Mouse (Mus musculus) kidney, adult 11 months (tissue): ENCODE data around the gene Fryl.
A peak's percentile ranks its signal among the peaks of the same experiment; 100 is the strongest.

Source experiments
- DNase-seq: peaks from one replicate; pipeline ENCODE4 v3.0.0; 2022

Gene Fryl

GRCm38 (mm10) chr5:73256352-73257065 lies at the start of gene Fryl:
Gene Fryl (minus strand): TSS chr5:73256619.
- peak; percentile 98 for DNase-seq

- no peak for DNase-seq
Measured at GRCm38 (mm10) chr5:73304507-73304906, 48.1 kb upstream of the Fryl start.

- DNase-seq = no peak
Measured at GRCm38 (mm10) chr5:73301601-73302307, 45.3 kb upstream of the Fryl start.

DNA sequence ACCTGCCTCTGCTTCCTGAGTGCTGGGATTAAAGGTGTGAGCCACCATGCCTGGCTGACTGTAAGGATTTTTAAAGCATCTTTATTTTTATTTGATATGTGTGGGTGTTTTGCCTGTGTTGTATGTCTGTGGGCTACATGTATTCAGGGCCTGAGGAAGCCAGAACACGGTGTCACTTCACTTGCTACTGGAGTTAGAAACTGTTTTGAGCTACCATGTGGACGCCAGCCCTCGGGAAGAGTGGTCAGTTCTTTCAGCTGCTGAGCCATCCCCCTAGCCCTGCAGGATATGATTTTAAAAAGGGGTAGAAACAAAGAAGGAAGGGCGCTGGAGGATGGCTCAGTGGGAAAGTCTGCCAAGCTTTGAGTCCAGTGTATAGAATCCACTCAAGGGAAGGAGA lies 39.5 kb upstream of the Fryl start:
- DNase-seq = no peak

- no peak for DNase-seq
Measured at GRCm38 (mm10) chr5:73295016-73295415, 38.6 kb upstream of the Fryl start.

GRCm38 (mm10) chr5:73293458-73293827 lies 37.0 kb upstream of the Fryl start:
- DNase-seq = no peak

DNA sequence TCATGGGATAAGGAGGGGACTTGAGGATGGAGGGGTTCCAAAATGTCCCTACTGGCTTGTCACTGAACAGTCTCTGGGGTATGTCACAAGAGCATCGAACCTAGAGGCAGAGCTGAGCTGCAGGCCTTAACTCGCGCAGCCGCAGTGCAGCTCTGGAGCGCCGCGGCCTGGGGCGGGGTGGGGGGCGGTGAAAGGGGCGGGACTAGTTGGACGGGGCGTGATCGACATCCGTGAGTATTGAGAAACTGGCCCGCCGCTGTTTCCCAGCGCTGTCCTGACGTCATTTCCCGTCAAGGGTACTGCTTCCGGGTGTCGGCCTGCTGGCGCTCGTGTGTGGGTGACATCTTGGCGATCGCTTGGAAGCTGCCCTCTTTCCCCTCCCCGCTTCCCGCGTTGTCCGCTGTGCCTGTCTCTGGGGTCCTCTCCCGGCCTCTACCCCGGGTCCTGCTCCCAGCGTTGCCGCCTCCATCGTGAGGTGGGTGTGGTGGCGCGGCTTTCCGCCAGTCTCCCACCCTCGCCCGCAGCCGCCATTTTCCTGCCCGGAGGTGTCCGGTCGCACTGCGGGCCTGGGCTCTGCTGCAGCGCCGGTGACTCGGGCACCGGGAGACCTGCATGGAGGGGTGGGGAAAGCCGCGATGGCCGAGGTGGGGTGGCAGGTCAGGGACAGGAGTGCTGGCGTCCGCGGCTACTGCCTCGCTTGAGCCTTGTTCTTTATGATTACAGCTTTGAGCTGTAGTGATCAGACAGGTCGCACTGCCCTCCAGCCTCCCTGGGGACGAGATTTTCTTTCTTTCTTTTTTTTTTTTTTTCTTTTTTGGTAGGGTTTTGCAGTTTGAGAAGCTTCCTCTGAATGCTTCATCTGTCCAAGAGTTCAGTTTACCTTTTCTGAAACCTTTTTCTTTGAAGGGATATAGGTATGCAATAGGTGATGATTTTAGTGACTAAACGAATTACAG lies 36.4 kb upstream of the Fryl start, which contains the start of gene Ociad1:
Gene Ociad1, plus strand, starts transcription at position 283 of the 956 bp plus-strand sequence.
- DNase-seq = peak; percentile 95

DNA sequence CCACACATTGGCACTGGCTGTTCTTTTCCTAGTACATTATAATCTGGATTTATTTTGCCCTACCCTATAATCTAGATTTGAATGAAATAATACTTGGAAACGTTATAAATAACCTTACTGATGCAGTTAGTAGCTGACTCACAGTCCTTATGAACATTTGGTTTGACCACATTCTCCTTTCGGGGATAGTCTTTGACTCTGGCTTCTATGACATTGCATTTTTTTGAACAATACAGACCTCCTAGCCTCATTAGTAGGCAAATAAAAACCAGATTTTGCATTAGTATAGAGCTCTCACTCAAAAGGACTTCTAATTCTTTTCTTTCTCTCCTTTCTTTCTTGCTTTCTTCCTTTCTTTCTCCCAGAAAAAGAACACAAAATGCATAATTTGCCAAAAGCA lies 33.5 kb upstream of the Fryl start:
- no peak for DNase-seq

DNA sequence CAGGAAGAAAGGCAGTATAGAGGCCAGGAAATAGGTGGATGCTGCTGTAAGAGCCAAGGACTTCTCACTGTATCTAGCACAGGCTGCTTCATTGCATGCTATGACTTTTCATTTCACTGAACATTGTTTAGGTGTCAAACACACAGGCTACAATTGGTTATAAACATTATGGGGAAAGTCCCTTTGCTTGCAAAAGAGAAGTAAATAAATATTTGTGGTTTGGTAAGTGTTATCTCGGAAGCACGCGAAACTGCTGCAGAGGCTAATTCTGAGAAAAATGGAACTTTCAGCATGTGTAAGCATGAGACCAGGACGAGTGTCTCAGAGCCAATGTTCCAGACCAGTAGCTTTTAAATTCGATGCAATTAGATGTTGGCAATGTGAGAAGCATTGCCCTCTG lies 30.2 kb upstream of the Fryl start:
- no peak for DNase-seq

DNA sequence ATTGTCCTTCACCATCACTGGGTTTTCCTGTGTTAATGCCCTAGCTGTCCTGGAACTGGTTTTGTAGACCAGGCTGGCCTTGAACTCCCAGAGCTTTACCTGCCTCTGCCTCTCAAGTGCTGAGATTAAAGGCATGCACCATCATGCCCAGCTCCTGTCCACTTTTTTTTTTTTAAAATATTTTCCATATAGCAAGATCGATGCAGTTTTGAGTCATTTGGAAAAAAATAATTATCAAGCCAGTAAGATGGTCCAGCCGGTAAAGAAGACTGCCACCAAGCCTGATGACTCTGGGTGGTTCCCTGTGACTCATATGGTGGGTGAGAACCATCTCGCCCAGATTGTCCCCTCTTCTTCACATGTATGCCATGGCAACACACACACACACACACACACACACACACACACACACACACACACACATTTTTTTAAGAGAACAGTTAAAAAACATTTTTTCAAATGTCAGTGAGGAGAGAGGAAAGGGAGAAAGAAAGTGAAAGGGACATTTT lies 29.1 kb upstream of the Fryl start:
- DNase-seq = no peak

DNA sequence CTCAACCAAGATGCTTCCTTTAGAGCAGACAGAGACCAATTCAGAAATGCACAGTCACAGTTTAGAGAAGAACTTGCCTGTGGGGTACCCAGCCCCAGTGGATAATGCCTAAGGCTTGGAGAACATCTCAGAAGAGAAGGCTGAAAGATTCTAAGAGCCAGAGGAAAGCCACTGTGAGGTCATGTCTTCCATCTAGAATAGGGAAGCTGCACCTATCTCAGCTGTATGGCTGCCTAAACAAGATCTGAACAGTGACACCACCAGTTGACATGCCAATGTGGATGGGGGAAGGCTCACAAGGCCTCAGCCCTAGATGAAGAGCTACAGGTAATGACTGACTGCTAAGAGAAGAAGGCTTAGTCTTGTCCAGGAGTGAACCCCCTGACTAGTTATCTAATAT lies 27.6 kb upstream of the Fryl start:
- DNase-seq = no peak

DNA sequence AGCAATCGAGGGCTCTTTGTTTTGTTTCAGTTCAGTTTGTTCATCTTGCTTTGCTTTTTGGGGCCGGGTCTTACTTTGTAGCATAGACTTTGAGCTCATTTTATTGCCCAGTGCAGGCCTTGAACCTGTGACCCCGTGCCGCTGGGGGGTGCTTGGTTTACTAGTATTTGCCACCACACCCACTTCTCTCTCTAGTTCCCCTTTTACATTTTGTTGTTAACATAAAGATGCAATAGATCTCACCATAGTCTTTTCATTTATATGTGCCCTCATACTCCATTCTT lies 24.1 kb upstream of the Fryl start:
- DNase-seq = no peak

GRCm38 (mm10) chr5:73279732-73280566 lies 23.5 kb upstream of the Fryl start:
- DNase-seq = no peak

- no peak for DNase-seq
Measured at GRCm38 (mm10) chr5:73279190-73279589, 22.8 kb upstream of the Fryl start.

DNA sequence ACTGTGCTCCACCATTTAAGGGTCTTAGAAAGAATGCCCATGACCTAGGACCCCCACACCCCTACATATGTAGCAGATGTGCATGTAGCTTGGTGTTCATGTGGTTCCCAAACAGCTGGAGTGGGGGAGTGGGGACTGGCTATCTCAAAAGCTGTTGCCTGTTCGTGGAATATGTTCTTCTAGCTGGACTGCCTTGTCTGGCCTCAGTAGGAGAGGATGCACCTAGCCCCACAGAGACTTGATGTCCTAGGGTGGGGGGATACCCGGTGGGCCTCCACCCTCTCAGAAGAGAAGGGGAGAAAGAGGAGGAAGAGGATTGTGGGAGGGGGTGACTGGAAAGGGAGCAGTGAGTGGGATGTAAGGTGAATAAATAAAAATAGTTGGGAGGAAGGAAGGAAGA lies 18.5 kb upstream of the Fryl start:
- no peak for DNase-seq

GRCm38 (mm10) chr5:73273171-73273570 lies 16.8 kb upstream of the Fryl start:
- no peak for DNase-seq

DNA sequence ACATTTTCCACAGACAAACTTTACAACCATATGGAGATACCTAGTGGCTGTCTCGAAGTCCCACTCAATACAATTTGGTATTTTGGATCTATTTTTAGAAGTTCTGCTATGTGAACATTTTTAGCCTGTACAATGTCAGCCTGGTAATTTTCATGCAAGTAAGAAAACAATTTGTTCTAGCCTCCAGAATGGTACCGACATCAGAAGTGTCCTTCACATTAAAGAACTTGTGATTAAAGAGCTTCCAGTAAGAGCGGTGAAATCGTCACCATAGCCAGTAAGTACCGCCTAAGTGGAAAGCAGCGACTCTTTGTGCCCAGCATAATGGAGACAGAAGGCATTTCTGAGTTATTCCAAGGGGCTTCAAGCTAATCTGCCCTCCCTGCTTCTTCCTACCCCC lies 14.2 kb upstream of the Fryl start:
- no peak for DNase-seq

DNA sequence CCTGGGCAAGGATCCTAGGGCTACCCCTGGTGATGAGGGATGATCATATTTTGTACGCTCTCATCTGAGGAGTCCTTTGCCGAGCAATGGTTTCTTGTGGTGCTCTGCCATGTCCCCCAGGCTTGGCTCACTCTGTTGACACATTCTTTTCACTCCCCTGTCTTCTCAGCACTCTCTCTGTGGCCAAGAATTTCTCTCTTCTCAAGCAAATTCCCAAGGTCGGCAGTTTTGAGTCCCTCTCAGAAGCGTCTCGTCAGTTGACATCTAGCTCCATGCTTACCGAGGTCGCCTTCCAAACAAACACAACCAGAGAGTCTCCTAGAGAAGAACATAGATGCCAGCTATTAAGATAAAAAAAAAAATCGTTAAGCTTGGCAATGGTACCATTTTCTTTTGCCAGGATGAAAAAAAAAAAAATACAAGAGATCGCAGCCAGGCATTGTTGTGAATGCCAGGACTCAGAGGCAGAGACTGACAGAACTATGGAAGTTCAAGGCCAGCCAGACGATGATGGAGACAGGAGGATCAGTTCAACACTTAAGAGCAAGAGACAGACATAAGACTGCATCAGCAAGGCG lies 12.3 kb upstream of the Fryl start:
- DNase-seq = no peak

GRCm38 (mm10) chr5:73265460-73265859 lies 9.0 kb upstream of the Fryl start:
- no peak for DNase-seq

DNA sequence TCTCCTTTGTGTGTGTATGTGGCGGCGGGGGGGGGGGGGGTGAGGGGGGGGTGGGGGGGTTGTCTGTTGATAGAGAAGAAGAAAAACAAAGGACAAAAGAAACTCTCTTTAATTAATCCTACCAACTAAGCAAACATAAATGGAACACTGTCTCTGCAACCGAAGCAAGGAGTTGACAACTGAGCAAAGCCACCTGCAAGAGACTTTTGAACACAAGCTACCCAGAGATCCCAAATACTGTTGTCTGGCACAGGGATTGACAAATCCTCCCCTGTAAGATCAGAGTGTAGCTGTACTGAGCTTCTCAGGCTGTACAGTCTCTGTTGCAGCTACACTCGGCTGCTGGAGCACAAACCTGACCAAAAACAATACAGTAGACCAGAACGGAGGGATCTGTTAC lies 7.7 kb upstream of the Fryl start:
- no peak for DNase-seq

DNA sequence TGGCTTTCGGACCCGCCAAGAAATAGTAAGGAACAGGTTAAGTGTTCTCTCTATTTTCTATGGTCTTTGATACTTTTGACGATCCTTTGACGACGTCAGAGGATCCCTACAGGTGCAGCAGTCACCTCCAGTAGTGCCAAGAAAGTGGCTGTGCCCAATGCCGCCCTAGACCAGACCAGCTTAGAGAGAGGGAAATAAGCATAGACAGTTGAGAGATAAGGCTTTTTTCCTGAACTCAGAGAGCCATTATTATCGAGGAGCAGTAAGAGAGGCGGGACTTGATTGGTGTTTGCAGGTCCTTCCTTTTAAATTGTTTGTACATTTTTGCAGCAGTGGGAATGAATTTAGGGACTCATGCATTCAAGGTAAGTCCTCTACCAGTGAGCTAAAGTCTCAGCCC lies 1.3 kb upstream of the Fryl start:
- DNase-seq = no peak

GRCm38 (mm10) chr5:73257096-73257495 lies 677 bp upstream of the Fryl start:
- no peak for DNase-seq
